Mouse (Mus musculus) thymus, postnatal 4 days (tissue): ENCODE data around the gene Rbbp8nl.
A peak's percentile ranks its signal among the peaks of the same experiment; 100 is the strongest.

Source experiments
- DNase-seq: peaks from one replicate; pipeline ENCODE4 v3.0.0; 2021

Gene Rbbp8nl

GRCm38 (mm10) chr2:180257001-180257521, 32.6 kb downstream of the Rbbp8nl start, which contains the start of gene Rps21:
Rps21 (plus strand) TSS chr2:180257377.
- peak; percentile 99 for DNase-seq

- no peak for DNase-seq
Observed at GRCm38 (mm10) chr2:180256296-180257000, 33.2 kb downstream of the Rbbp8nl start.

- DNase-seq: no peak
Observed at GRCm38 (mm10) chr2:180255701-180256100, 34.0 kb downstream of the Rbbp8nl start.

- no peak for DNase-seq
Observed at GRCm38 (mm10) chr2:180254436-180255209, 35.1 kb downstream of the Rbbp8nl start.

- DNase-seq: no peak
Observed at GRCm38 (mm10) chr2:180251838-180252237, 37.8 kb downstream of the Rbbp8nl start.

GRCm38 (mm10) chr2:180250930-180251611, 38.6 kb downstream of the Rbbp8nl start:
- peak; percentile 83 for DNase-seq

GRCm38 (mm10) chr2:180248947-180249660, 40.6 kb downstream of the Rbbp8nl start:
- DNase-seq: no peak

GRCm38 (mm10) chr2:180247916-180248315, 41.8 kb downstream of the Rbbp8nl start:
- no peak for DNase-seq

GRCm38 (mm10) chr2:180243108-180243507, 46.6 kb downstream of the Rbbp8nl start:
- no peak for DNase-seq

- no peak for DNase-seq
Observed at GRCm38 (mm10) chr2:180238591-180238990, 51.1 kb downstream of the Rbbp8nl start.

- DNase-seq: no peak
Observed at GRCm38 (mm10) chr2:180237601-180238345, 51.9 kb downstream of the Rbbp8nl start.

- DNase-seq: no peak
Observed at GRCm38 (mm10) chr2:180236930-180237329, 52.7 kb downstream of the Rbbp8nl start.

GRCm38 (mm10) chr2:180236500-180236899, 53.2 kb downstream of the Rbbp8nl start:
- no peak for DNase-seq

- no peak for DNase-seq
Observed at GRCm38 (mm10) chr2:180235788-180236187, 53.9 kb downstream of the Rbbp8nl start.

- no peak for DNase-seq
Observed at GRCm38 (mm10) chr2:180234980-180235379, 54.7 kb downstream of the Rbbp8nl start.

GRCm38 (mm10) chr2:180234353-180234752, 55.3 kb downstream of the Rbbp8nl start:
- DNase-seq: no peak

- DNase-seq: no peak
Observed at GRCm38 (mm10) chr2:180233101-180233904, 56.4 kb downstream of the Rbbp8nl start.

- no peak for DNase-seq
Observed at GRCm38 (mm10) chr2:180230482-180230881, 59.2 kb downstream of the Rbbp8nl start.

GRCm38 (mm10) chr2:180229129-180229528, 60.5 kb downstream of the Rbbp8nl start:
- DNase-seq: no peak

- DNase-seq: no peak
Observed at GRCm38 (mm10) chr2:180228592-180228991, 61.1 kb downstream of the Rbbp8nl start.

GRCm38 (mm10) chr2:180228060-180228458, 61.6 kb downstream of the Rbbp8nl start:
- DNase-seq: no peak
